Mouse (Mus musculus): Measurements from ENCODE around the gene Tm4sf5.

GRCm38 (mm10) chr11:70467902-70468619 is 37.0 kb upstream of the Tm4sf5 start:
- TF ChIP-seq POLR2A (IDR thresholded peaks at IDR 0.05; ENCODE audit: low read depth, low read length) (no peak), CTCF (IDR thresholded peaks at IDR 0.05; ENCODE audit: borderline replicate concordance, insufficient read depth, low read length) (no peak)

Measured in embryonic fibroblast, embryonic 13.5 days (primary cell).